Mouse (Mus musculus) thymus, adult 2 months (tissue): Measurements from ENCODE around the gene Vwa3b.

Source experiments
- CTCF ChIP-seq: fragments of 200-500 bp; IDR thresholded peaks from 2 replicates; pipeline ENCODE4 v1.5.1; 2012; ENCODE audit warnings: mild to moderate bottlenecking, control low read depth, low read length, moderate library complexity, borderline replicate concordance; ENCODE audit not compliant: control insufficient read depth, poor library complexity, insufficient read depth; ENCODE audit errors: extremely low read depth
- POLR2A ChIP-seq: fragments of 200-500 bp; IDR thresholded peaks from 2 replicates; pipeline ENCODE4 v1.6.1; 2012; ENCODE audit warnings: mild to moderate bottlenecking, low read length, control low read depth, moderate library complexity; ENCODE audit not compliant: control insufficient read depth, poor library complexity, insufficient read depth; ENCODE audit errors: extremely low read depth

DNA sequence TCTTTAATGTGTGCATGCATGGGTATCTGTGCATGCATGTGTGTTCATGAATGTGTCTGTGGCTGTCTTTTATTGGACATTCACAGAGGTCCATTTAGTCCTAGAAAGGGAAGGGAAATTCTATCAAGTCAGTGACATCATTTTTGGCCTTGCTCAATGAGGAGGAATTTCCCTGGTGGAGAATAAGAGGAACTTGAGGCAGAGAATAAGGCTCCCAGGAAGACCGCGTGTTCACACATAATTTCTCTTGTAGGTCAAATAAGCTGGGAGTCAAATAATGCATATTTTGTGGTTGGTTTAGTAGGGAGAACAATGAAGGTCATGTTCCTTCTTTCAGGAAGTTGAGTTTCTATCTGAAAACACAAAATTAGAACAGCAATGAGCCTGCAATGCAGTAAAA lies 13.4 kb upstream of the Vwa3b start:
- no peak for TF ChIP-seq POLR2A
- TF ChIP-seq CTCF = no peak
